Mouse (Mus musculus) cortical plate, adult 2 months (tissue): Measurements from ENCODE around the gene Adamtsl4.

Experiments used
- CTCF ChIP-seq: fragments of 200-500 bp; IDR thresholded peaks from 2 replicates; pipeline ENCODE4 v1.5.1; 2011; ENCODE audit warnings: mild to moderate bottlenecking, control low read depth, low read length; ENCODE audit not compliant: insufficient read depth; ENCODE audit errors: extremely low read depth
- POLR2A ChIP-seq: fragments of 200-500 bp; IDR thresholded peaks from 2 replicates; pipeline ENCODE4 v1.6.1; 2011; ENCODE audit warnings: mild to moderate bottlenecking, low read length, control low read depth; ENCODE audit not compliant: insufficient read depth; ENCODE audit errors: extremely low read depth

- TF ChIP-seq CTCF (no peak), POLR2A (no peak)
Measured at GRCm38 (mm10) chr3:95686492-95687167, 1.1 kb downstream of the Adamtsl4 start.
